Mouse (Mus musculus): ENCODE results near the gene Tmem54. TPM values are rescaled to one million over a fixed set of nuclear protein-coding genes. Genes with fewer than 3 reads are reported as not detected.
A peak's percentile ranks its signal among the peaks of the same experiment; 100 is the strongest.

The Tmem54 gene
- polyA plus RNA-seq, 1 experiment from 2014 or later: 4.6 TPM

DNA sequence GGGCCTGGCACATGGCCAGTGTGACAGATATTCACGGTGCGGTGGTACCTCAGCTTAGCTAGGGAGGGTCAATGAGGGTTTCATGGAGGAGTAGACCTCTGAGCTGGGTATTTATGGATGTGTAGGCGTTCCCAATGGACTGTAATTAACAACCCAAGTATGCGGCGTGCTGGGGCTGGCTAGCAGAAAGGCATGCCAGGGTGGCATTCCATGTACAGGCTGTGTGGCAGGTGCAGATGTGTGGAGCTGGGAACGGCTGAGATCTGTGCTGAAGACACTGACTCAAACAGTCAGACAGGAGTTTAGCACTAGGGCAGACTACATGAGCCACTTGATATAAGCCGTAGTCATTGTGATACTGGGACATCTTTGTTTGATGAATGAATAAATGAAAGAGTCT is 3.3 kb downstream of the Tmem54 start:
- H3K9me3 ChIP-seq (ENCODE audit: control insufficient read depth, low read length): no peaks in the 10 kb centered on the region
- no peak for ATAC-seq (ENCODE audit: insufficient number of reproducible peaks, low FRiP score, low TSS enrichment, low read depth)
- no peak for DNase-seq (ENCODE audit: low spot score)
- WGBS: 83% methylated on average over 7 of the region's 7 CpGs
- no peak overlapping the region for H3K4me2 ChIP-seq (ENCODE audit: low read depth, severe bottlenecking)
- H3K9ac ChIP-seq (ENCODE audit: low read length): no peak overlapping the region
- H3K27me3 ChIP-seq (ENCODE audit: control insufficient read depth, insufficient read depth, low read length): peaks cover 26% of the 10 kb centered on the region
- no peak overlapping the region for H3K27ac ChIP-seq (replicated peaks; ENCODE audit: low read depth, low read length)
- H3K36me3 ChIP-seq (ENCODE audit: control insufficient read depth, insufficient read depth, low read length): no peaks in the 10 kb centered on the region
- peaks cover 4% of the 10 kb centered on the region; the same call in 1 of the 2 replicates for H3K4me1 ChIP-seq (ENCODE audit: control insufficient read depth, insufficient read depth, low read length)
- H3K4me3 ChIP-seq (ENCODE audit: low read depth, low read length): no peak overlapping the region

DNA sequence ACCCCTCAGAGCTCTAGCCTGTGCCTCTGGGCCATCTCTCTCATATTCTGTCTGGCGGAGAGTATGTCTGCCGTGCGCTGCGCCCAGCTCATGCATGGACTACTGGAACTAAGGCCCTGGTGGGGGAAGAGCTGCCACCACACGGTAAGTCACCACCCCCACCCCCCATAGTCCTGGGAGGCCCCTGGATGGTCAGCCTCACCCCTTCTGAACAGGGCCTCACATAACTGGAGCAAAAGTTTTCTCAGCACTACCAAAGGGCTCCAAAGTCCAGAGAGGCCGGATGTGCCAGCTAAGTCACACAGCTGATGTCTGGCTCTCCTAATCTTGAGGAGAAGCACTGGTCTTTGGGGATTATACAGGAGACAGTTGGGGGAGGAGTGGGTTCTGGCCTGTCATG is 5.5 kb downstream of the Tmem54 start:
- no peaks in the 10 kb centered on the region for H3K36me3 ChIP-seq (ENCODE audit: control insufficient read depth, insufficient read depth, low read length)
- peaks cover 8% of the 10 kb centered on the region for H3K27me3 ChIP-seq (ENCODE audit: control insufficient read depth, insufficient read depth, low read length)
- no peak for ATAC-seq (ENCODE audit: insufficient number of reproducible peaks, low FRiP score, low TSS enrichment, low read depth)
- H3K4me2 ChIP-seq (ENCODE audit: low read depth, severe bottlenecking): no peak overlapping the region
- no peak overlapping the region for H3K4me3 ChIP-seq (ENCODE audit: low read depth, low read length)
- DNase-seq (ENCODE audit: low spot score): no peak
- no peaks in the 10 kb centered on the region for H3K4me1 ChIP-seq (ENCODE audit: control insufficient read depth, insufficient read depth, low read length)
- H3K9ac ChIP-seq (ENCODE audit: low read length): no peak overlapping the region
- WGBS: 91% methylated on average over 6 of the region's 6 CpGs
- no peaks in the 10 kb centered on the region for H3K9me3 ChIP-seq (ENCODE audit: control insufficient read depth, low read length)
- no peak overlapping the region for H3K27ac ChIP-seq (replicated peaks; ENCODE audit: low read depth, low read length)

DNA sequence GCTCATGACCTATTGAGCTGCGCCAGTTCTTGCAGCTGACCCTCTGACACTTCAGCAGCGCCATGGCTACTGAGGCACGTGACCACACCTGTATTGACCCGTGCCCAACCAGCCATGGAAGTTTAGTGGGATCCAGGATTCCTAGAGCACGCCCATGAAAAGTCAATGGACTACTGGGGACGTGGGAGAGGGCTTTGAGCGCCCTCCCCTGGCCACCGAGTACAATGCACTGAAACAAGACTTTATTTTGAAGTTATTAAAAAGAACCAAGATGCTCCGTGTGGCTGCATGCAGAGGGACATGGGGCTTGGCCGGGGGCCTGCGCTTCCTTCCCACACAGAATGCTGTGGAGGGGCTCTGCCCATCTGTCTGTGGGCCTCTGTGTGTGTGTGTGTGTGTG is 6.0 kb downstream of the Tmem54 start:
- Histone ChIP-seq H3K27me3 (ENCODE audit: control insufficient read depth, insufficient read depth, low read length) (peaks cover 4% of the 10 kb centered on the region; the same call in 1 of the 2 replicates), H3K4me1 (ENCODE audit: control insufficient read depth, insufficient read depth, low read length) (no peaks in the 10 kb centered on the region), H3K4me2 (ENCODE audit: low read depth, severe bottlenecking) (no peak overlapping the region), H3K27ac (replicated peaks; ENCODE audit: low read depth, low read length) (no peak overlapping the region), H3K36me3 (ENCODE audit: control insufficient read depth, insufficient read depth, low read length) (no peaks in the 10 kb centered on the region), H3K4me3 (ENCODE audit: low read depth, low read length) (no peak overlapping the region), H3K9ac (ENCODE audit: low read length) (no peak overlapping the region), H3K9me3 (ENCODE audit: control insufficient read depth, low read length) (no peaks in the 10 kb centered on the region)
- ATAC-seq (ENCODE audit: insufficient number of reproducible peaks, low FRiP score, low TSS enrichment, low read depth) (no peak), DNase-seq (ENCODE audit: low spot score) (no peak)
- 64% methylated on average over 11 of the region's 11 CpGs for WGBS

GRCm38 (mm10) chr4:129112231-129112630 is 6.9 kb downstream of the Tmem54 start:
- Histone ChIP-seq H3K4me2 (ENCODE audit: low read depth, severe bottlenecking) (no peak overlapping the region), H3K27ac (replicated peaks; ENCODE audit: low read depth, low read length) (no peak overlapping the region), H3K27me3 (ENCODE audit: control insufficient read depth, insufficient read depth, low read length) (no peaks in the 10 kb centered on the region), H3K4me1 (ENCODE audit: control insufficient read depth, insufficient read depth, low read length) (no peaks in the 10 kb centered on the region), H3K9me3 (ENCODE audit: control insufficient read depth, low read length) (no peaks in the 10 kb centered on the region), H3K4me3 (ENCODE audit: low read depth, low read length) (no peak overlapping the region), H3K36me3 (ENCODE audit: control insufficient read depth, insufficient read depth, low read length) (no peaks in the 10 kb centered on the region), H3K9ac (ENCODE audit: low read length) (no peak overlapping the region)
- DNase-seq (ENCODE audit: low spot score) (no peak), ATAC-seq (ENCODE audit: insufficient number of reproducible peaks, low FRiP score, low TSS enrichment, low read depth) (no peak)
- 65% methylated on average over 13 of the region's 13 CpGs for WGBS

GRCm38 (mm10) chr4:129113083-129113988 is 8.0 kb downstream of the Tmem54 start:
- WGBS: 34% methylated on average over 28 of the region's 28 CpGs
- DNase-seq (ENCODE audit: low spot score): peak; percentile 91
- Histone ChIP-seq H3K27me3 (ENCODE audit: control insufficient read depth, insufficient read depth, low read length) (no peaks in the 10 kb centered on the region), H3K4me3 (ENCODE audit: low read depth, low read length) (no peak overlapping the region), H3K27ac (replicated peaks; ENCODE audit: low read depth, low read length) (no peak overlapping the region), H3K9ac (ENCODE audit: low read length) (no peak overlapping the region), H3K9me3 (ENCODE audit: control insufficient read depth, low read length) (no peaks in the 10 kb centered on the region), H3K4me2 (ENCODE audit: low read depth, severe bottlenecking) (no peak overlapping the region), H3K4me1 (ENCODE audit: control insufficient read depth, insufficient read depth, low read length) (no peaks in the 10 kb centered on the region), H3K36me3 (ENCODE audit: control insufficient read depth, insufficient read depth, low read length) (no peaks in the 10 kb centered on the region)
- ATAC-seq (ENCODE audit: insufficient number of reproducible peaks, low FRiP score, low TSS enrichment, low read depth): peak; percentile 70; the same call in 1 of the 2 replicates

- Histone ChIP-seq H3K4me2 (ENCODE audit: low read depth, severe bottlenecking) (no peak overlapping the region), H3K4me1 (ENCODE audit: control insufficient read depth, insufficient read depth, low read length) (peaks cover 11% of the 10 kb centered on the region), H3K36me3 (ENCODE audit: control insufficient read depth, insufficient read depth, low read length) (no peaks in the 10 kb centered on the region), H3K9ac (ENCODE audit: low read length) (no peak overlapping the region), H3K27me3 (ENCODE audit: control insufficient read depth, insufficient read depth, low read length) (peaks cover 20% of the 10 kb centered on the region), H3K9me3 (ENCODE audit: control insufficient read depth, low read length) (no peaks in the 10 kb centered on the region), H3K27ac (replicated peaks; ENCODE audit: low read depth, low read length) (no peak overlapping the region), H3K4me3 (ENCODE audit: low read depth, low read length) (no peak overlapping the region)
- DNase-seq (ENCODE audit: low spot score) (no peak), ATAC-seq (ENCODE audit: insufficient number of reproducible peaks, low FRiP score, low TSS enrichment, low read depth) (no peak)
- 92% methylated on average over 8 of the region's 8 CpGs for WGBS
These were observed 11.4 kb downstream of the Tmem54 start for GRCm38 (mm10) chr4:129116703-129117102.

- H3K27ac ChIP-seq (replicated peaks; ENCODE audit: low read depth, low read length): no peak overlapping the region
- H3K27me3 ChIP-seq (ENCODE audit: control insufficient read depth, insufficient read depth, low read length): peaks cover 31% of the 10 kb centered on the region
- ATAC-seq (ENCODE audit: insufficient number of reproducible peaks, low FRiP score, low TSS enrichment, low read depth): no peak
These were observed 12.6 kb downstream of the Tmem54 start for GRCm38 (mm10) chr4:129117720-129118510.

GRCm38 (mm10) chr4:129119708-129120107 is 14.4 kb downstream of the Tmem54 start:
- no peak overlapping the region for H3K4me3 ChIP-seq (ENCODE audit: low read depth, low read length)
- no peak overlapping the region for H3K9ac ChIP-seq (ENCODE audit: low read length)
- no peaks in the 10 kb centered on the region for H3K9me3 ChIP-seq (ENCODE audit: control insufficient read depth, low read length)
- peaks cover 39% of the 10 kb centered on the region for H3K27me3 ChIP-seq (ENCODE audit: control insufficient read depth, insufficient read depth, low read length)
- 71% methylated on average over 10 of the region's 10 CpGs for WGBS
- no peak for ATAC-seq (ENCODE audit: insufficient number of reproducible peaks, low FRiP score, low TSS enrichment, low read depth)
- no peak overlapping the region for H3K4me2 ChIP-seq (ENCODE audit: low read depth, severe bottlenecking)
- H3K4me1 ChIP-seq (ENCODE audit: control insufficient read depth, insufficient read depth, low read length): peaks cover 11% of the 10 kb centered on the region
- H3K36me3 ChIP-seq (ENCODE audit: control insufficient read depth, insufficient read depth, low read length): no peaks in the 10 kb centered on the region
- no peak for DNase-seq (ENCODE audit: low spot score)
- no peak overlapping the region for H3K27ac ChIP-seq (replicated peaks; ENCODE audit: low read depth, low read length)

More at GRCm38 (mm10) chr4:129117720-129118510, 12.6 kb downstream of the Tmem54 start:
- peaks cover 11% of the 10 kb centered on the region for H3K4me1 ChIP-seq (ENCODE audit: control insufficient read depth, insufficient read depth, low read length)
- 86% methylated on average over 14 of the region's 14 CpGs for WGBS
- H3K4me2 ChIP-seq (ENCODE audit: low read depth, severe bottlenecking): no peak overlapping the region
- H3K4me3 ChIP-seq (ENCODE audit: low read depth, low read length): no peak overlapping the region
- no peaks in the 10 kb centered on the region for H3K9me3 ChIP-seq (ENCODE audit: control insufficient read depth, low read length)
- no peak overlapping the region for H3K9ac ChIP-seq (ENCODE audit: low read length)
- no peak for DNase-seq (ENCODE audit: low spot score)
- no peaks in the 10 kb centered on the region for H3K36me3 ChIP-seq (ENCODE audit: control insufficient read depth, insufficient read depth, low read length)

All from limb, embryonic 11.5 days (tissue).